Mouse (Mus musculus) G1E (cell line): ENCODE data around the gene Unc5cl. TPM values are rescaled to one million over a fixed set of nuclear protein-coding genes. Genes with fewer than 3 reads are reported as not detected.

ENCODE experiments used
- ATAC-seq: 2 replicates; pipeline ENCODE4 v1.8.0; 2016; ENCODE audit warnings: mild to moderate bottlenecking; ENCODE audit not compliant: insufficient number of reproducible peaks, poor library complexity, low FRiP score, severe bottlenecking; ENCODE audit errors: extremely low read depth
- DNase-seq: peaks from one replicate; pipeline ENCODE4 v3.0.0; 2012; ENCODE audit warnings: low spot score
- H3K27me3 ChIP-seq: 2 replicates; pipeline ENCODE4 v1.6.1; 2012; ENCODE audit warnings: mild to moderate bottlenecking, low read length, inconsistent platforms; ENCODE audit not compliant: insufficient read depth
- H3K36me3 ChIP-seq: replicated peaks from 2 replicates; pipeline ENCODE3; 2012; ENCODE audit warnings: mild to moderate bottlenecking, inconsistent platforms
- H3K4me1 ChIP-seq: 2 replicates; pipeline ENCODE4 v1.6.1; 2012; ENCODE audit warnings: low read depth, low read length, inconsistent platforms, mixed read lengths; ENCODE audit not compliant: insufficient read depth
- H3K4me3 ChIP-seq: 2 replicates; pipeline ENCODE4 v1.5.1; 2012; ENCODE audit warnings: low read depth, mild to moderate bottlenecking, inconsistent platforms, low read length, moderate library complexity, mixed read lengths
- H3K9me3 ChIP-seq: replicated peaks from 2 replicates; pipeline ENCODE4 v1.6.1; 2012; ENCODE audit warnings: inconsistent platforms
- CTCF ChIP-seq: IDR thresholded peaks from 2 replicates; pipeline ENCODE4 v1.5.1; 2012; ENCODE audit warnings: low read depth, low read length, inconsistent platforms, mixed read lengths
- GATA1 ChIP-seq: IDR thresholded peaks from 2 replicates; pipeline ENCODE4 v1.6.1; 2012; ENCODE audit warnings: borderline replicate concordance, low read length, inconsistent platforms, mixed read lengths
- GATA2 ChIP-seq: IDR thresholded peaks from 2 replicates; pipeline ENCODE4 v1.6.1; 2012; ENCODE audit warnings: low read depth, low read length, inconsistent platforms, borderline replicate concordance
- POLR2AphosphoS5 ChIP-seq: IDR thresholded peaks from 2 replicates; pipeline ENCODE4 v1.6.1; 2012; ENCODE audit warnings: low read depth, low read length, inconsistent platforms; ENCODE audit not compliant: insufficient replicate concordance
- TAL1 ChIP-seq: conservative IDR thresholded peaks from 2 replicates; pipeline ENCODE4 v1.6.1; 2012; ENCODE audit warnings: low read depth, low read length, inconsistent platforms, mixed read lengths
- polyA plus RNA-seq: library from polyadenylated mRNA; stranded (reverse); fragments of >175 nt; gene quantifications from 2 replicates; pipeline ENCODE4 v1.2.3, GENCODE M21; 2012
- total RNA-seq, 2 experiments: library from RNA; stranded (forward) in 1 of 2; stranded (reverse) in 1 of 2; fragments of 200-1000 nt in 1 of 2; fragments of >200 nt in 1 of 2; fragmentation: Nextera tagmentation in 1 of 2; gene quantifications; 2 replicates each; pipeline ENCODE4 v1.2.3; 2014 to 2017

The Unc5cl gene
- total and polyA plus RNA-seq, 3 experiments: 15.9 to 22.1 (median 17.6) TPM

- ATAC-seq: no peak
- H3K27me3 ChIP-seq: no peaks in the 10 kb centered on the region
- H3K9me3 ChIP-seq: peaks cover 41% of the 10 kb centered on the region
- H3K4me1 ChIP-seq: no peaks in the 10 kb centered on the region
- TF ChIP-seq GATA2: no peak
- no peak for TF ChIP-seq GATA1
- TF ChIP-seq CTCF: no peak
- TF ChIP-seq TAL1: no peak
- TF ChIP-seq POLR2AphosphoS5: no peak
- no peak overlapping the region for H3K4me3 ChIP-seq
- H3K36me3 ChIP-seq: no peaks in the 10 kb centered on the region
- DNase-seq: no peak
Measured at GRCm38 (mm10) chr17:48581153-48581552, 126.5 kb downstream of the Unc5cl start.

GRCm38 (mm10) chr17:48582486-48582990 is 127.8 kb downstream of the Unc5cl start:
- DNase-seq (no peak), ATAC-seq (no peak)
- TF ChIP-seq GATA2: no peak
- no peak for TF ChIP-seq TAL1
- TF ChIP-seq GATA1: no peak
- no peak for TF ChIP-seq POLR2AphosphoS5
- no peak for TF ChIP-seq CTCF
- Histone ChIP-seq H3K9me3 (peaks cover 33% of the 10 kb centered on the region), H3K4me3 (no peak overlapping the region), H3K36me3 (no peaks in the 10 kb centered on the region), H3K4me1 (no peaks in the 10 kb centered on the region), H3K27me3 (no peaks in the 10 kb centered on the region)

- H3K9me3 ChIP-seq: peaks cover 28% of the 10 kb centered on the region
- no peak for DNase-seq
- no peaks in the 10 kb centered on the region for H3K27me3 ChIP-seq
- no peak for TF ChIP-seq POLR2AphosphoS5
- TF ChIP-seq CTCF: no peak
- TF ChIP-seq GATA1: no peak
- TF ChIP-seq GATA2: no peak
- no peaks in the 10 kb centered on the region for H3K36me3 ChIP-seq
- H3K4me3 ChIP-seq: no peak overlapping the region
- ATAC-seq: no peak
- no peaks in the 10 kb centered on the region for H3K4me1 ChIP-seq
Measured at GRCm38 (mm10) chr17:48583401-48583800, 128.7 kb downstream of the Unc5cl start.

GRCm38 (mm10) chr17:48585902-48586359 is 131.2 kb downstream of the Unc5cl start:
- no peaks in the 10 kb centered on the region for H3K4me1 ChIP-seq
- no peak for DNase-seq
- TF ChIP-seq GATA1 (no peak), POLR2AphosphoS5 (no peak), GATA2 (no peak), TAL1 (no peak), CTCF (no peak)
- no peaks in the 10 kb centered on the region for H3K36me3 ChIP-seq
- H3K9me3 ChIP-seq: peaks cover 21% of the 10 kb centered on the region
- ATAC-seq: no peak
- H3K4me3 ChIP-seq: no peak overlapping the region
- no peaks in the 10 kb centered on the region for H3K27me3 ChIP-seq

- DNase-seq: no peak
- Histone ChIP-seq H3K27me3 (no peaks in the 10 kb centered on the region), H3K4me1 (no peaks in the 10 kb centered on the region), H3K9me3 (peaks cover 19% of the 10 kb centered on the region), H3K4me3 (no peak overlapping the region), H3K36me3 (no peaks in the 10 kb centered on the region)
- TF ChIP-seq GATA1 (no peak), POLR2AphosphoS5 (no peak), CTCF (no peak), TAL1 (no peak), GATA2 (no peak)
- ATAC-seq: no peak
Measured at GRCm38 (mm10) chr17:48588674-48589073, 134.0 kb downstream of the Unc5cl start.

Other genes starting within 250 kb of the Unc5cl start
- not detected in 2 replicates for gene Trem1, start 222.1 kb upstream of the Unc5cl start, total RNA-seq (2014; fragmentation: Nextera tagmentation)
- gene Trem1, start 222.1 kb upstream of the Unc5cl start, total RNA-seq (2017): 0.05 and 0.06 TPM in 2 replicates
- gene Trem1, start 222.1 kb upstream of the Unc5cl start, polyA plus RNA-seq: not detected in 2 replicates
- gene Trem3, start 207.1 kb upstream of the Unc5cl start, total RNA-seq (2014; fragmentation: Nextera tagmentation): not detected in 2 replicates
- gene Trem3, start 207.1 kb upstream of the Unc5cl start, total RNA-seq (2017): not detected in 2 replicates
- gene Trem3, start 207.1 kb upstream of the Unc5cl start, polyA plus RNA-seq: not detected in 2 replicates
- gene Treml4, start 190.6 kb upstream of the Unc5cl start, total RNA-seq (2014; fragmentation: Nextera tagmentation): 2.3 TPM in 1 of 2 replicates, not detected in the other
- 1.4 and 2.2 TPM in 2 replicates for gene Treml4, start 190.6 kb upstream of the Unc5cl start, total RNA-seq (2017)
- 0.22 and 0.33 TPM in 2 replicates for gene Treml4, start 190.6 kb upstream of the Unc5cl start, polyA plus RNA-seq
- 84.3 and 99.8 TPM in 2 replicates for gene Treml2, start 155.4 kb upstream of the Unc5cl start, total RNA-seq (2014; fragmentation: Nextera tagmentation)
- 63.4 and 71.0 TPM in 2 replicates for gene Treml2, start 155.4 kb upstream of the Unc5cl start, total RNA-seq (2017)
- 14.3 and 15.6 TPM in 2 replicates for gene Treml2, start 155.4 kb upstream of the Unc5cl start, polyA plus RNA-seq
- gene B430306N03Rik, start 138.8 kb upstream of the Unc5cl start, total RNA-seq (2014; fragmentation: Nextera tagmentation): 1.0 and 1.7 TPM in 2 replicates
- 0.87 and 0.93 TPM in 2 replicates for gene B430306N03Rik, start 138.8 kb upstream of the Unc5cl start, total RNA-seq (2017)
- 0.20 and 0.21 TPM in 2 replicates for gene B430306N03Rik, start 138.8 kb upstream of the Unc5cl start, polyA plus RNA-seq
- gene Trem2, start 108.5 kb upstream of the Unc5cl start, total RNA-seq (2014; fragmentation: Nextera tagmentation): 0.44 and 2.3 TPM in 2 replicates
- 0.60 and 0.87 TPM in 2 replicates for gene Trem2, start 108.5 kb upstream of the Unc5cl start, total RNA-seq (2017)
- 1.0 and 1.3 TPM in 2 replicates for gene Trem2, start 108.5 kb upstream of the Unc5cl start, polyA plus RNA-seq
- gene Treml1, start 95.0 kb upstream of the Unc5cl start, total RNA-seq (2014; fragmentation: Nextera tagmentation): not detected in 2 replicates
- gene Treml1, start 95.0 kb upstream of the Unc5cl start, total RNA-seq (2017): 6.7 and 7.2 TPM in 2 replicates
- gene Treml1, start 95.0 kb upstream of the Unc5cl start, polyA plus RNA-seq: 0.34 and 0.65 TPM in 2 replicates
- 193 and 203 TPM in 2 replicates for gene Nfya, start 45.0 kb upstream of the Unc5cl start, total RNA-seq (2014; fragmentation: Nextera tagmentation)
- gene Nfya, start 45.0 kb upstream of the Unc5cl start, total RNA-seq (2017): 22.5 and 27.4 TPM in 2 replicates
- 41.1 and 43.3 TPM in 2 replicates for gene Nfya, start 45.0 kb upstream of the Unc5cl start, polyA plus RNA-seq
- gene Oard1, start 44.9 kb upstream of the Unc5cl start, total RNA-seq (2014; fragmentation: Nextera tagmentation): 34.3 and 39.8 TPM in 2 replicates
- 83.4 and 91.3 TPM in 2 replicates for gene Oard1, start 44.9 kb upstream of the Unc5cl start, total RNA-seq (2017)
- 3.5 and 5.0 TPM in 2 replicates for gene Oard1, start 44.9 kb upstream of the Unc5cl start, polyA plus RNA-seq
- not detected in 2 replicates for gene Apobec2, start 22.0 kb upstream of the Unc5cl start, total RNA-seq (2014; fragmentation: Nextera tagmentation)
- 0.06 and 0.11 TPM in 2 replicates for gene Apobec2, start 22.0 kb upstream of the Unc5cl start, total RNA-seq (2017)
- gene Apobec2, start 22.0 kb upstream of the Unc5cl start, polyA plus RNA-seq: not detected in 2 replicates
- 84.5 and 99.5 TPM in 2 replicates for gene Tspo2, start 3.4 kb upstream of the Unc5cl start, total RNA-seq (2014; fragmentation: Nextera tagmentation)
- gene Tspo2, start 3.4 kb upstream of the Unc5cl start, total RNA-seq (2017): 57.0 and 61.3 TPM in 2 replicates
- 23.0 and 47.5 TPM in 2 replicates for gene Tspo2, start 3.4 kb upstream of the Unc5cl start, polyA plus RNA-seq